ENCODE assay signal across 24 mouse cellular contexts in genomic region chr6:86853928-86854327, GRCm38 (mm10). TPM values are rescaled to one million over a fixed set of nuclear protein-coding genes. Genes with fewer than 3 reads are reported as not detected.
DNase-seq lines count a peak whose midpoint lies in the region; ATAC-seq and TF ChIP-seq lines count a peak whose summit lies in the region.
"Had no signal": no experiment of that assay in that cellular context is flagged by ENCODE, and none has a peak within 500 bp of the region (broad histone marks: within the 10 kb centered on the region; RNA-seq: fewer than 3 reads in every experiment).

No protein-coding gene starts in this region.

- H3K27me3 ChIP-seq in heart, adult 2 months (ENCODE audit: control insufficient read depth, insufficient read depth, low read length), result no peaks in the 10 kb centered on the region
- H3K27me3 ChIP-seq in stomach, embryonic 15.5 days (replicated peaks), result no peaks in the 10 kb centered on the region
- H3K27me3 ChIP-seq in kidney, embryonic 16.5 days (ENCODE audit: insufficient read depth, low read length), result no peaks in the 10 kb centered on the region
- H3K27me3 ChIP-seq: forebrain, embryonic 13.5 days had no signal

- no peak for DNase-seq in heart, adult 2 months
- DNase-seq in heart, postnatal 25 days (ENCODE audit: low spot score), result no peak
- no peak for DNase-seq in left cerebral cortex, adult 2 months (ENCODE audit: extremely low spot score in 1 of 2, low spot score in 2 of 2)
- no peak for DNase-seq in left cerebral cortex, adult 9 months (ENCODE audit: low spot score in 2 of 2)
- DNase-seq: adrenal gland, adult 8-10 months; adrenal gland, postnatal 25 days; cerebellum, adult 18-20 months; cerebellum, adult 9-11 months; cerebellum, postnatal 36 days; gastrocnemius, postnatal 25 days; heart, adult 18-20 months; heart, postnatal 4 days had no signal

- peaks cover 41% of the 10 kb centered on the region for H3K36me3 ChIP-seq in heart, adult 2 months (ENCODE audit: control insufficient read depth, insufficient read depth, low read length)
- no peaks in the 10 kb centered on the region for H3K36me3 ChIP-seq in stomach, embryonic 15.5 days
- 0 out of 2 replicates have a peak, but pooled peaks cover 5% of the 10 kb centered on the region for H3K36me3 ChIP-seq in kidney, embryonic 16.5 days (ENCODE audit: insufficient read depth, low read length)

- peak overlapping the region; percentile 23 for H3K27ac ChIP-seq in heart, adult 2 months
- H3K27ac ChIP-seq in left cerebral cortex, adult 2 months, result peak overlapping the region; percentile 5; the same call in 1 of the 2 replicates
- no peak overlapping the region for H3K27ac ChIP-seq in cortical plate, adult 2 months (ENCODE audit: insufficient read depth, low read length)
- H3K27ac ChIP-seq in stomach, embryonic 15.5 days, result peak overlapping the region; percentile 8; the same call in 1 of the 2 replicates
- no peak overlapping the region for H3K27ac ChIP-seq in kidney, embryonic 16.5 days (ENCODE audit: low read length)
- H3K27ac ChIP-seq: forebrain, embryonic 10.5 days; forebrain, embryonic 13.5 days; heart, embryonic 10.5 days; hindbrain, embryonic 14.5 days; hindbrain, postnatal 0 days had no signal

- TF ChIP-seq POLR2A in heart, adult 2 months (IDR thresholded peaks at IDR 0.05; ENCODE audit: insufficient read depth, low read depth, low read length), result no peak
- no peak for TF ChIP-seq POLR2A in cortical plate, adult 2 months (IDR thresholded peaks at IDR 0.05; ENCODE audit: extremely low read depth, insufficient read depth, low read length)

- TF ChIP-seq EP300 in heart, adult 2 months (IDR thresholded peaks at IDR 0.05; ENCODE audit: insufficient read depth, low read depth, low read length), result no peak

- no peak for ATAC-seq in stomach, embryonic 15.5 days (ENCODE audit: insufficient read depth, low FRiP score, low read depth)
- no peak for ATAC-seq in CD4-positive, CD25-positive, alpha-beta regulatory T cell, adult 4 months
- ATAC-seq in kidney, embryonic 16.5 days (ENCODE audit: low FRiP score, low TSS enrichment), result no peak
- ATAC-seq: activated CD4-positive, CD25-positive, alpha-beta regulatory T cell, adult 4 months; forebrain, embryonic 13.5 days; forebrain, embryonic 16.5 days; hindbrain, postnatal 0 days; inflammation-experienced regulatory T-cells, adult 6 months had no signal

- peak overlapping the region; percentile 21; the same call in 1 of the 2 replicates for H3K9ac ChIP-seq in heart, adult 2 months (ENCODE audit: low read depth, low read length)
- no peak overlapping the region for H3K9ac ChIP-seq in stomach, embryonic 15.5 days
- H3K9ac ChIP-seq in kidney, embryonic 16.5 days (replicated peaks; ENCODE audit: low read length), result no peak overlapping the region
- H3K9ac ChIP-seq: forebrain, embryonic 13.5 days; hindbrain, embryonic 14.5 days had no signal

- TF ChIP-seq CTCF in heart, adult 2 months (IDR thresholded peaks at IDR 0.05), result no peak
- TF ChIP-seq CTCF in left cerebral cortex, adult 2 months (IDR thresholded peaks at IDR 0.05), result no peak
- no peak for TF ChIP-seq CTCF in cortical plate, adult 2 months (IDR thresholded peaks at IDR 0.05; ENCODE audit: extremely low read depth, insufficient read depth, low read length)

- no peaks in the 10 kb centered on the region for H3K9me3 ChIP-seq in stomach, embryonic 15.5 days
- no peaks in the 10 kb centered on the region for H3K9me3 ChIP-seq in kidney, embryonic 16.5 days (ENCODE audit: low read length)
- H3K9me3 ChIP-seq: forebrain, embryonic 10.5 days; forebrain, embryonic 13.5 days; heart, embryonic 10.5 days had no signal

- H3K4me1 ChIP-seq in heart, adult 2 months (ENCODE audit: control insufficient read depth, insufficient read depth, low read length), result peaks cover 26% of the 10 kb centered on the region
- peaks cover 21% of the 10 kb centered on the region for H3K4me1 ChIP-seq in cortical plate, adult 2 months (ENCODE audit: control insufficient read depth, insufficient read depth, low read length)
- peaks cover 22% of the 10 kb centered on the region for H3K4me1 ChIP-seq in stomach, embryonic 15.5 days
- peaks cover 23% of the 10 kb centered on the region for H3K4me1 ChIP-seq in kidney, embryonic 16.5 days (ENCODE audit: insufficient read depth, low read length)

- peaks cover 9% of the 10 kb centered on the region for H3K79me2 ChIP-seq in heart, adult 2 months (replicated peaks; ENCODE audit: control insufficient read depth, insufficient read depth, low read length)

- intact Hi-C loops in heart, adult 2 months (cut with DNase I), result no loop called here
- intact Hi-C loops in heart, postnatal 25 days (cut with DNase I), result loop anchor here (2.0 to 5.0 kb wide), 2 partner anchors 19 to 37 kb away; no protein-coding TSS in a partner anchor
- intact Hi-C loops in left cerebral cortex, adult 2 months (cut with DNase I), result no loop called here

- no peak overlapping the region for H3K4me2 ChIP-seq in stomach, embryonic 15.5 days
- H3K4me2 ChIP-seq in kidney, embryonic 16.5 days (replicated peaks; ENCODE audit: low read depth, low read length), result no peak overlapping the region
- H3K4me2 ChIP-seq: forebrain, embryonic 13.5 days; hindbrain, embryonic 14.5 days had no signal

- 71% methylated on average over 3 of the region's 3 CpGs for WGBS in heart, adult 2 months
- 68% methylated on average over 3 of the region's 3 CpGs for WGBS in stomach, embryonic 15.5 days
- WGBS in kidney, embryonic 16.5 days, result 87% methylated on average over 3 of the region's 3 CpGs

- no peak overlapping the region for H3K4me3 ChIP-seq in heart, adult 2 months
- H3K4me3 ChIP-seq in left cerebral cortex, adult 2 months, result peak overlapping the region; percentile 14
- H3K4me3 ChIP-seq in cortical plate, adult 2 months (ENCODE audit: insufficient read depth, low read length), result 0 out of 2 replicates have a peak overlapping the region, but pooled peaks have one; percentile 5
- no peak overlapping the region for H3K4me3 ChIP-seq in stomach, embryonic 15.5 days (replicated peaks)
- no peak overlapping the region for H3K4me3 ChIP-seq in kidney, embryonic 16.5 days (ENCODE audit: low read length)
- H3K4me3 ChIP-seq: forebrain, embryonic 10.5 days; forebrain, embryonic 13.5 days; heart, embryonic 10.5 days had no signal

RNA-seq across cellular contexts. Expression of gene Aak1, which starts 4.6 kb away (rescaled TPM):
- total RNA-seq in heart, adult 2 months (2021), result 10 to 100 TPM; 81.6 to 85.5 TPM
- 20.5 and 31.2 TPM in 2 replicates for polyA plus RNA-seq in heart, adult 2 months (2012; rRNA removed)
- total RNA-seq in heart, postnatal 25 days (2021), result 10 to 100 TPM; 75.4 to 89.1 TPM
- total RNA-seq in left cerebral cortex, adult 2 months (2021), result 100 to 1,000 TPM; 442 to 463 TPM
- polyA plus RNA-seq in cortical plate, adult 2 months (2012; rRNA removed), result 152 and 173 TPM in 2 replicates
- 13.8 and 17.8 TPM in 2 replicates for polyA plus RNA-seq in stomach, embryonic 15.5 days (2015; fragmentation: Nextera tagmentation; extraction: Ambion mirVana)
- polyA plus RNA-seq in CD4-positive, CD25-positive, alpha-beta regulatory T cell, adult 4 months (2017; shearing (Covaris generic)), result 10 to 100 TPM; 22.8 to 29.2 TPM
- polyA plus RNA-seq in kidney, embryonic 16.5 days (2015; fragmentation: Nextera tagmentation; extraction: Ambion mirVana), result 9.0 and 13.5 TPM in 2 replicates

Comparison
In these comparisons a context has a peak if more than half of its experiments do, and no peak if none do; other contexts are left out.
1. H3K27ac ChIP-seq: peak in heart, adult 2 months (single experiment), left cerebral cortex, adult 2 months (single experiment) and stomach, embryonic 15.5 days (single experiment); none in cortical plate, adult 2 months (single experiment) and kidney, embryonic 16.5 days (single experiment).
2. H3K4me3 ChIP-seq: peak in left cerebral cortex, adult 2 months (single experiment) and cortical plate, adult 2 months (single experiment); none in heart, adult 2 months (single experiment), stomach, embryonic 15.5 days (single experiment) and kidney, embryonic 16.5 days (single experiment).